Mouse (Mus musculus) midbrain, embryonic 11.5 days (tissue): ENCODE results near the gene Cs. TPM values are rescaled to one million over a fixed set of nuclear protein-coding genes. Genes with fewer than 3 reads are reported as not detected.
A peak's percentile ranks its signal among the peaks of the same experiment; 100 is the strongest.
"Not testable (repeated sequence)": the region's sequence is repeated elsewhere in the genome, so short reads cannot be mapped to it uniquely, and the experiment has no call there.

ENCODE experiments used
- ATAC-seq: fragments of 200-750 bp; cut with Nextera tagmentation; 2 replicates; pipeline ENCODE4 v1.8.0; 2017; ENCODE audit warnings: moderate TSS enrichment, moderate library complexity; ENCODE audit not compliant: low FRiP score
- DNase-seq: peaks from one replicate; pipeline ENCODE4 v3.0.0; 2015; ENCODE audit warnings: low spot score; ENCODE audit errors: missing footprints
- H3K27ac ChIP-seq: fragments of 300-500 bp; sonication (generic); 2 replicates; pipeline ENCODE4 v1.5.1; 2014; ENCODE audit warnings: low read depth, low read length
- H3K27me3 ChIP-seq: fragments of 300-500 bp; sonication (generic); 2 replicates; pipeline ENCODE4 v1.6.1; 2014; ENCODE audit warnings: mild to moderate bottlenecking, low read length, moderate library complexity, mixed read lengths; ENCODE audit not compliant: control insufficient read depth, insufficient read depth
- H3K36me3 ChIP-seq: fragments of 300-500 bp; sonication (generic); 2 replicates; pipeline ENCODE4 v1.6.1; 2014; ENCODE audit warnings: mild to moderate bottlenecking, low read length, moderate library complexity, mixed read lengths; ENCODE audit not compliant: control insufficient read depth, insufficient read depth
- H3K4me1 ChIP-seq: fragments of 300-500 bp; sonication (generic); 2 replicates; pipeline ENCODE4 v1.6.1; 2014; ENCODE audit warnings: low read length; ENCODE audit not compliant: control insufficient read depth, insufficient read depth
- H3K4me2 ChIP-seq: fragments of 300-500 bp; sonication (generic); 2 replicates; pipeline ENCODE4 v1.6.1; 2014; ENCODE audit warnings: mild to moderate bottlenecking, moderate library complexity
- H3K4me3 ChIP-seq: fragments of 300-500 bp; sonication (generic); 2 replicates; pipeline ENCODE4 v1.5.1; 2014; ENCODE audit warnings: low read depth, low read length
- H3K9ac ChIP-seq: fragments of 300-500 bp; sonication (generic); 2 replicates; pipeline ENCODE4 v1.6.1; 2014; ENCODE audit warnings: low read length
- H3K9me3 ChIP-seq: fragments of 300-500 bp; sonication (generic); 2 replicates; pipeline ENCODE4 v1.6.1; 2016; ENCODE audit warnings: low read length; ENCODE audit not compliant: control insufficient read depth
- WGBS: fragments of 180-500 bp; shearing (Covaris S2); extraction: QIAGEN DNeasy Blood & Tissue Kit; methylation state at CpG from one replicate; pipeline ENCODE4 v1.1.7; 2014; 5-methylcytosine and 5-hydroxymethylcytosine counted together
- polyA plus RNA-seq: library from polyadenylated mRNA; unstranded; fragments of >200 nt; fragmentation: Nextera tagmentation; extraction: Ambion mirVana; gene quantifications from 2 replicates; pipeline ENCODE4 v1.2.1, GENCODE M21; 2014

Gene Cs
- polyA plus RNA-seq, result 236 and 248 TPM in 2 replicates

- ATAC-seq (peak; percentile 99), DNase-seq (peak; percentile 98)
- H3K27ac ChIP-seq, result peak within 1 kb of the TSS; percentile 83
- peak within 1 kb of the TSS; percentile 94 for H3K9ac ChIP-seq
- no peaks in the 10 kb centered on the region for H3K9me3 ChIP-seq
- 1% methylated on average over 61 of the region's 61 CpGs for WGBS
- no peaks in the 10 kb centered on the region for H3K36me3 ChIP-seq
- peak within 1 kb of the TSS; percentile 91 for H3K4me2 ChIP-seq
- peak within 1 kb of the TSS; percentile 98 for H3K4me3 ChIP-seq
- no peaks in the 10 kb centered on the region for H3K27me3 ChIP-seq
- peaks cover 14% of the 10 kb centered on the region for H3K4me1 ChIP-seq
Observed at GRCm38 (mm10) chr10:128337306-128338181, at the start of gene Cs. Gene Cs, plus strand, starts transcription at chr10:128337734.

- not testable (repeated sequence) for H3K4me3 ChIP-seq, ATAC-seq, DNase-seq, H3K36me3 ChIP-seq, H3K9me3 ChIP-seq, H3K27ac ChIP-seq, H3K4me1 ChIP-seq, H3K27me3 ChIP-seq, H3K9ac ChIP-seq, H3K4me2 ChIP-seq
- WGBS, result 58% methylated on average over 1 of the region's 1 CpGs
Observed at GRCm38 (mm10) chr10:128290594-128290993, 46.9 kb upstream of the Cs start.

GRCm38 (mm10) chr10:128296370-128297090, 41.0 kb upstream of the Cs start:
- Histone ChIP-seq H3K4me3 (no peak overlapping the region), H3K9ac (no peak overlapping the region), H3K9me3 (no peaks in the 10 kb centered on the region), H3K4me1 (no peaks in the 10 kb centered on the region), H3K36me3 (no peaks in the 10 kb centered on the region), H3K4me2 (no peak overlapping the region), H3K27ac (no peak overlapping the region), H3K27me3 (no peaks in the 10 kb centered on the region)
- DNase-seq, result no peak
- 82% methylated on average over 13 of the region's 13 CpGs for WGBS
- ATAC-seq, result no peak

- H3K27me3 ChIP-seq, result no peaks in the 10 kb centered on the region
- no peak overlapping the region for H3K9ac ChIP-seq
- peaks cover 1% of the 10 kb centered on the region for H3K4me1 ChIP-seq
- H3K27ac ChIP-seq, result no peak overlapping the region
- 93% methylated on average over 4 of the region's 4 CpGs for WGBS
- H3K4me2 ChIP-seq, result no peak overlapping the region
- no peaks in the 10 kb centered on the region for H3K9me3 ChIP-seq
- no peak for ATAC-seq
- no peak for DNase-seq
- no peak overlapping the region for H3K4me3 ChIP-seq
- H3K36me3 ChIP-seq, result no peaks in the 10 kb centered on the region
Observed at GRCm38 (mm10) chr10:128297221-128297620, 40.3 kb upstream of the Cs start.

GRCm38 (mm10) chr10:128297622-128298021, 39.9 kb upstream of the Cs start:
- ATAC-seq, result no peak
- WGBS, result 86% methylated on average over 11 of the region's 11 CpGs
- no peak for DNase-seq

GRCm38 (mm10) chr10:128298243-128298642, 39.3 kb upstream of the Cs start:
- Histone ChIP-seq H3K36me3 (no peaks in the 10 kb centered on the region), H3K27me3 (no peaks in the 10 kb centered on the region), H3K27ac (no peak overlapping the region), H3K9ac (no peak overlapping the region), H3K4me3 (no peak overlapping the region), H3K4me1 (peaks cover 5% of the 10 kb centered on the region), H3K9me3 (no peaks in the 10 kb centered on the region), H3K4me2 (no peak overlapping the region)
- no peak for ATAC-seq
- no peak for DNase-seq
- 75% methylated on average over 6 of the region's 6 CpGs for WGBS

More at GRCm38 (mm10) chr10:128297622-128298021, 39.9 kb upstream of the Cs start:
- Histone ChIP-seq H3K4me1 (peaks cover 5% of the 10 kb centered on the region), H3K27ac (no peak overlapping the region), H3K4me3 (no peak overlapping the region), H3K9me3 (no peaks in the 10 kb centered on the region), H3K9ac (no peak overlapping the region), H3K27me3 (no peaks in the 10 kb centered on the region), H3K4me2 (no peak overlapping the region), H3K36me3 (no peaks in the 10 kb centered on the region)

- Histone ChIP-seq H3K9me3 (no peaks in the 10 kb centered on the region), H3K36me3 (no peaks in the 10 kb centered on the region), H3K4me3 (no peak within 1 kb of the TSS), H3K27ac (no peak within 1 kb of the TSS), H3K27me3 (no peaks in the 10 kb centered on the region), H3K9ac (no peak within 1 kb of the TSS), H3K4me2 (no peak within 1 kb of the TSS), H3K4me1 (peaks cover 5% of the 10 kb centered on the region)
- 83% methylated on average over 11 of the region's 11 CpGs for WGBS
- ATAC-seq (no peak), DNase-seq (no peak)
Observed at GRCm38 (mm10) chr10:128298702-128299171, 38.8 kb upstream of the Cs start, which contains the start of gene Il23a. Gene Il23a, minus strand, starts transcription at chr10:128298752.

- Histone ChIP-seq H3K9ac (peak overlapping the region; percentile 73), H3K36me3 (no peaks in the 10 kb centered on the region), H3K4me1 (peaks cover 11% of the 10 kb centered on the region), H3K27ac (peak overlapping the region; percentile 52), H3K4me2 (peak overlapping the region; percentile 65), H3K27me3 (no peaks in the 10 kb centered on the region), H3K4me3 (peak overlapping the region; percentile 40), H3K9me3 (no peaks in the 10 kb centered on the region)
- no peak for DNase-seq
- ATAC-seq, result no peak
- WGBS, result 46% methylated on average over 3 of the region's 3 CpGs
Observed at GRCm38 (mm10) chr10:128302357-128302756, 35.2 kb upstream of the Cs start.

- peaks cover 11% of the 10 kb centered on the region for H3K4me1 ChIP-seq
- H3K27me3 ChIP-seq, result no peaks in the 10 kb centered on the region
- ATAC-seq (peak; percentile 59), DNase-seq (no peak)
- H3K4me3 ChIP-seq, result peak overlapping the region; percentile 40
- no peaks in the 10 kb centered on the region for H3K36me3 ChIP-seq
- peak overlapping the region; percentile 52 for H3K27ac ChIP-seq
- H3K4me2 ChIP-seq, result peak overlapping the region; percentile 65
- WGBS, result 0% methylated on average over 9 of the region's 9 CpGs
- H3K9ac ChIP-seq, result peak overlapping the region; percentile 73
- no peaks in the 10 kb centered on the region for H3K9me3 ChIP-seq
Observed at GRCm38 (mm10) chr10:128302785-128303125, 34.8 kb upstream of the Cs start.
